Comparison of ENCODE assay signal across 11 mouse cellular contexts in genomic region chr3:96704778-96705177, GRCm38 (mm10). TPM values are rescaled to one million over a fixed set of nuclear protein-coding genes. Genes with fewer than 3 reads are reported as not detected.
DNase-seq lines count a peak whose midpoint lies in the region; ATAC-seq and TF ChIP-seq lines count a peak whose summit lies in the region.
"Had no signal": no experiment of that assay in that cellular context is flagged by ENCODE, and none has a peak within 500 bp of the region (broad histone marks: within the 10 kb centered on the region; RNA-seq: fewer than 3 reads in every experiment).

No protein-coding gene starts in this region.

- H3K4me3 ChIP-seq in liver, adult 2 months (ENCODE audit: insufficient read depth, low read depth, low read length): no peak overlapping the region
- H3K4me3 ChIP-seq in liver, embryonic 11.5 days (ENCODE audit: low read depth, low read length): no peak overlapping the region
- no peak overlapping the region for H3K4me3 ChIP-seq in small intestine, adult 2 months (ENCODE audit: low read depth, low read length)
- H3K4me3 ChIP-seq: midbrain, embryonic 15.5 days; stomach, embryonic 15.5 days had no signal

- no peak for ATAC-seq in liver, embryonic 11.5 days (replicated peaks; ENCODE audit: low FRiP score)
- ATAC-seq in activated CD4-positive, CD25-positive, alpha-beta regulatory T cell, adult 4 months: no peak
- ATAC-seq: midbrain, embryonic 15.5 days had no signal

- no peaks in the 10 kb centered on the region for H3K79me2 ChIP-seq in liver, adult 2 months (ENCODE audit: control insufficient read depth, insufficient read depth, low read length)

- WGBS in liver, adult 2 months: 81% methylated on average over 11 of the region's 11 CpGs
- WGBS in liver, embryonic 11.5 days: 61% methylated on average over 11 of the region's 11 CpGs
- WGBS in small intestine, adult 2 months: 73% methylated on average over 11 of the region's 11 CpGs

- no peak overlapping the region for H3K27ac ChIP-seq in liver, adult 2 months (replicated peaks; ENCODE audit: insufficient read depth, low read depth, low read length)
- no peak overlapping the region for H3K27ac ChIP-seq in liver, embryonic 11.5 days (ENCODE audit: low read depth, low read length)
- no peak overlapping the region for H3K27ac ChIP-seq in small intestine, adult 2 months (ENCODE audit: insufficient read depth, low read depth, low read length)
- H3K27ac ChIP-seq: midbrain, embryonic 15.5 days; stomach, embryonic 15.5 days had no signal

- peaks cover 10% of the 10 kb centered on the region for H3K36me3 ChIP-seq in liver, adult 2 months (ENCODE audit: control insufficient read depth, insufficient read depth, low read length)
- no peaks in the 10 kb centered on the region for H3K36me3 ChIP-seq in liver, embryonic 11.5 days (ENCODE audit: control insufficient read depth, insufficient read depth, low read length)
- H3K36me3 ChIP-seq in small intestine, adult 2 months (ENCODE audit: control insufficient read depth, insufficient read depth, low read length): peaks cover 37% of the 10 kb centered on the region

- peak; percentile 54 for TF ChIP-seq CTCF in liver, adult 2 months (IDR thresholded peaks at IDR 0.05; ENCODE audit: low read depth, low read length)
- 0 out of 2 replicates have a peak, but pooled peaks have one; percentile 45 for TF ChIP-seq CTCF in small intestine, adult 2 months (IDR thresholded peaks at IDR 0.05; ENCODE audit: extremely low read depth, insufficient read length, insufficient replicate concordance, low read depth, low read length)

- peak; percentile 54 for DNase-seq in gastrocnemius, postnatal 10 days
- no peak for DNase-seq in gastrocnemius, postnatal 25 days
- DNase-seq in liver, adult 2 months (ENCODE audit: extremely low read depth, low read depth, low spot score): no peak
- no peak for DNase-seq in liver, embryonic 11.5 days (ENCODE audit: low spot score)
- DNase-seq in R1 (ENCODE audit: low read depth, low spot score): peak; percentile 62
- DNase-seq in left cerebral cortex, postnatal 25 days (ENCODE audit: low spot score in 2 of 2): no peak
- DNase-seq: gastrocnemius, postnatal 14 days had no signal

- intact Hi-C loops in left cerebral cortex, postnatal 25 days (cut with DNase I): no loop called here

- no peak overlapping the region for H3K4me2 ChIP-seq in liver, embryonic 11.5 days
- H3K4me2 ChIP-seq: midbrain, embryonic 15.5 days; stomach, embryonic 15.5 days had no signal

- no peaks in the 10 kb centered on the region for H3K27me3 ChIP-seq in liver, adult 2 months (ENCODE audit: control insufficient read depth, insufficient read depth, low read length)
- H3K27me3 ChIP-seq in liver, embryonic 11.5 days (replicated peaks; ENCODE audit: control insufficient read depth, insufficient read depth, low read length): peaks cover 13% of the 10 kb centered on the region
- H3K27me3 ChIP-seq in small intestine, adult 2 months (ENCODE audit: control insufficient read depth, insufficient read depth, low read length): no peaks in the 10 kb centered on the region; the same call in 1 of the 2 replicates
- H3K27me3 ChIP-seq: midbrain, embryonic 15.5 days; stomach, embryonic 15.5 days had no signal

- no peak for TF ChIP-seq POLR2A in liver, adult 2 months (IDR thresholded peaks at IDR 0.05; ENCODE audit: extremely low read depth, insufficient read depth, low read length)
- no peak for TF ChIP-seq POLR2A in small intestine, adult 2 months (IDR thresholded peaks at IDR 0.05; ENCODE audit: low read depth, low read length)

- H3K9me3 ChIP-seq in liver, embryonic 11.5 days (ENCODE audit: control insufficient read depth, low read length): no peaks in the 10 kb centered on the region
- H3K9me3 ChIP-seq: midbrain, embryonic 15.5 days; stomach, embryonic 15.5 days had no signal

- H3K4me1 ChIP-seq in liver, adult 2 months (ENCODE audit: control insufficient read depth, insufficient read depth, low read length): no peaks in the 10 kb centered on the region
- no peaks in the 10 kb centered on the region; the same call in 1 of the 2 replicates for H3K4me1 ChIP-seq in liver, embryonic 11.5 days (replicated peaks; ENCODE audit: control insufficient read depth, insufficient read depth, low read length)
- peaks cover 7% of the 10 kb centered on the region for H3K4me1 ChIP-seq in small intestine, adult 2 months (ENCODE audit: control insufficient read depth, insufficient read depth, insufficient read length, low read length)

- no peak overlapping the region for H3K9ac ChIP-seq in liver, adult 2 months (ENCODE audit: low read depth, low read length)
- no peak overlapping the region for H3K9ac ChIP-seq in liver, embryonic 11.5 days (ENCODE audit: low read depth, low read length)
- H3K9ac ChIP-seq: midbrain, embryonic 15.5 days; stomach, embryonic 15.5 days had no signal

RNA-seq across cellular contexts. Expression of gene Nudt17, which starts 3.6 kb away (rescaled TPM):
- total RNA-seq in gastrocnemius, postnatal 10 days (2021): 1 to 10 TPM in 1 of 2 experiments, under 1 TPM in 1; 0.92 to 1.5 TPM
- under 1 TPM; 0.56 to 0.67 TPM for total RNA-seq in gastrocnemius, postnatal 25 days (2021)
- 0.20 and 0.28 TPM in 2 replicates for total RNA-seq in liver, adult 2 months (2014; rRNA removed)
- polyA plus RNA-seq in liver, adult 2 months (2012; rRNA removed): 0.16 and 0.69 TPM in 2 replicates
- 2.4 and 2.5 TPM in 2 replicates for polyA plus RNA-seq in liver, embryonic 11.5 days (2014; fragmentation: Nextera tagmentation; extraction: Ambion mirVana)
- polyA plus RNA-seq in small intestine, adult 2 months (2012; rRNA removed): 0.70 and 1.2 TPM in 2 replicates
- 10 to 100 TPM in 1 of 2 experiments, 1 to 10 TPM in 1; 7.6 to 10.0 TPM for total RNA-seq in left cerebral cortex, postnatal 25 days (2021)
- polyA plus RNA-seq in activated CD4-positive, CD25-positive, alpha-beta regulatory T cell, adult 4 months (2017; shearing (Covaris generic)): 1 to 10 TPM; 1.1 to 1.4 TPM

RNA-seq across cellular contexts. Expression of gene Pias3, which starts 8.6 kb away (rescaled TPM):
- 10 to 100 TPM; 18.0 to 29.1 TPM for total RNA-seq in gastrocnemius, postnatal 10 days (2021)
- 1 to 10 TPM; 6.5 to 6.9 TPM for total RNA-seq in gastrocnemius, postnatal 25 days (2021)
- total RNA-seq in liver, adult 2 months (2014; rRNA removed): 1.7 and 2.6 TPM in 2 replicates
- 7.3 and 8.1 TPM in 2 replicates for polyA plus RNA-seq in liver, adult 2 months (2012; rRNA removed)
- polyA plus RNA-seq in liver, embryonic 11.5 days (2014; fragmentation: Nextera tagmentation; extraction: Ambion mirVana): 19.6 and 21.1 TPM in 2 replicates
- polyA plus RNA-seq in small intestine, adult 2 months (2012; rRNA removed): 10.1 and 17.9 TPM in 2 replicates
- 10 to 100 TPM; 23.4 to 24.5 TPM for total RNA-seq in left cerebral cortex, postnatal 25 days (2021)
- 10 to 100 TPM; 30.8 to 41.5 TPM for polyA plus RNA-seq in activated CD4-positive, CD25-positive, alpha-beta regulatory T cell, adult 4 months (2017; shearing (Covaris generic))

RNA-seq across cellular contexts. Expression of gene Polr3c, which starts 22.6 kb away (rescaled TPM):
- total RNA-seq in gastrocnemius, postnatal 10 days (2021): 10 to 100 TPM; 18.4 to 19.9 TPM
- 10 to 100 TPM; 18.0 to 20.6 TPM for total RNA-seq in gastrocnemius, postnatal 25 days (2021)
- 6.5 and 10.0 TPM in 2 replicates for total RNA-seq in liver, adult 2 months (2014; rRNA removed)
- polyA plus RNA-seq in liver, adult 2 months (2012; rRNA removed): 16.2 and 19.1 TPM in 2 replicates
- 41.4 and 44.1 TPM in 2 replicates for polyA plus RNA-seq in liver, embryonic 11.5 days (2014; fragmentation: Nextera tagmentation; extraction: Ambion mirVana)
- polyA plus RNA-seq in small intestine, adult 2 months (2012; rRNA removed): 20.0 and 47.6 TPM in 2 replicates
- total RNA-seq in left cerebral cortex, postnatal 25 days (2021): 10 to 100 TPM; 25.0 to 27.5 TPM
- polyA plus RNA-seq in activated CD4-positive, CD25-positive, alpha-beta regulatory T cell, adult 4 months (2017; shearing (Covaris generic)): 10 to 100 TPM; 67.6 to 69.6 TPM

RNA-seq across cellular contexts. Expression of gene Rnf115, which starts 22.7 kb away (rescaled TPM):
- 10 to 100 TPM; 49.0 to 58.9 TPM for total RNA-seq in gastrocnemius, postnatal 10 days (2021)
- 100 to 1,000 TPM in 1 of 2 experiments, 10 to 100 TPM in 1; 87.8 to 109 TPM for total RNA-seq in gastrocnemius, postnatal 25 days (2021)
- 30.5 and 33.6 TPM in 2 replicates for total RNA-seq in liver, adult 2 months (2014; rRNA removed)
- polyA plus RNA-seq in liver, adult 2 months (2012; rRNA removed): 12.7 and 12.9 TPM in 2 replicates
- 49.6 and 51.5 TPM in 2 replicates for polyA plus RNA-seq in liver, embryonic 11.5 days (2014; fragmentation: Nextera tagmentation; extraction: Ambion mirVana)
- 7.5 and 17.7 TPM in 2 replicates for polyA plus RNA-seq in small intestine, adult 2 months (2012; rRNA removed)
- total RNA-seq in left cerebral cortex, postnatal 25 days (2021): 10 to 100 TPM; 68.8 to 70.2 TPM
- polyA plus RNA-seq in activated CD4-positive, CD25-positive, alpha-beta regulatory T cell, adult 4 months (2017; shearing (Covaris generic)): 10 to 100 TPM; 62.2 to 68.7 TPM

RNA-seq across cellular contexts. Expression of gene Ankrd35, which starts 34.8 kb away (rescaled TPM):
- total RNA-seq in gastrocnemius, postnatal 10 days (2021): 1 to 10 TPM; 1.4 to 1.6 TPM
- total RNA-seq in gastrocnemius, postnatal 25 days (2021): under 1 TPM; 0.51 to 0.67 TPM
- under 0.01 TPM in 1 of 2 replicates, not detected in the other for total RNA-seq in liver, adult 2 months (2014; rRNA removed)
- 0.07 TPM in 1 of 2 replicates, not detected in the other for polyA plus RNA-seq in liver, adult 2 months (2012; rRNA removed)
- polyA plus RNA-seq in liver, embryonic 11.5 days (2014; fragmentation: Nextera tagmentation; extraction: Ambion mirVana): 0.32 and 0.40 TPM in 2 replicates
- polyA plus RNA-seq in small intestine, adult 2 months (2012; rRNA removed): 0.74 and 1.8 TPM in 2 replicates
- total RNA-seq in left cerebral cortex, postnatal 25 days (2021): 1 to 10 TPM; 6.8 to 7.0 TPM
- under 1 TPM in 1 of 2 experiments, not detected in 1; 0.13 TPM for polyA plus RNA-seq in activated CD4-positive, CD25-positive, alpha-beta regulatory T cell, adult 4 months (2017; shearing (Covaris generic))

Comparison
In these comparisons a context has a peak if more than half of its experiments do, and no peak if none do; other contexts are left out.
1. DNase-seq: peak in gastrocnemius, postnatal 10 days (single experiment) and R1 (single experiment); none in gastrocnemius, postnatal 25 days (single experiment), liver, adult 2 months (single experiment), liver, embryonic 11.5 days (single experiment) and left cerebral cortex, postnatal 25 days (0 of 2).